Mouse (Mus musculus) left cerebral cortex, postnatal 14 days (tissue): Measurements from ENCODE around the gene Gm9195. TPM values are rescaled to one million over a fixed set of nuclear protein-coding genes. Genes with fewer than 3 reads are reported as not detected.

Source experiments
- DNase-seq, 2 experiments: peaks; one replicate each; pipeline ENCODE4 v3.0.0; 2021 to 2022; ENCODE audit warnings: low spot score in 2 of 2, mixed read lengths in 1 of 2
- intact Hi-C: fragments of 180-260 bp; cut with DNase I; formaldehyde crosslinking; loops from one replicate; pipeline ENCODE4 v1.15.1; 2025
- long read RNA-seq, 2 experiments: library from polyadenylated mRNA; stranded (forward); transcript quantifications; one replicate each; pipeline ENCODE4 v2.0.0; 2021
- total RNA-seq, 2 experiments: library from RNA; stranded (reverse); gene quantifications; 2 replicates each; pipeline ENCODE4 v1.2.3; 2021

The Gm9195 gene
- not detected for total RNA-seq
- long read RNA-seq, experiment 1: 0 reads
- long read RNA-seq, experiment 2: 0 reads

- DNase-seq: no peak
- intact Hi-C loops: no loop called here
Measured at GRCm38 (mm10) chr14:72491738-72492137, at the start of gene Gm9195. Gene Gm9195, minus strand, starts transcription at chr14:72491838.

GRCm38 (mm10) chr14:72536392-72537017 is 44.9 kb upstream of the Gm9195 start:
- no peak for DNase-seq
- intact Hi-C loops: no loop called here

GRCm38 (mm10) chr14:72533862-72534261 is 42.2 kb upstream of the Gm9195 start:
- intact Hi-C loops: no loop called here
- no peak for DNase-seq

- intact Hi-C loops: no loop called here
- DNase-seq: peak; percentile 9 to 33
Measured at GRCm38 (mm10) chr14:72532028-72532917, 40.6 kb upstream of the Gm9195 start.

- intact Hi-C loops: no loop called here
- DNase-seq: no peak
Measured at GRCm38 (mm10) chr14:72527126-72527525, 35.5 kb upstream of the Gm9195 start.

GRCm38 (mm10) chr14:72519561-72519960 is 27.9 kb upstream of the Gm9195 start:
- intact Hi-C loops: loop anchor here (5.0 kb wide), 1 partner anchor 1737 kb away; no protein-coding TSS in a partner anchor
- DNase-seq: no peak

- intact Hi-C loops: loop anchor here (5.0 kb wide), 1 partner anchor 1736 kb away; no protein-coding TSS in a partner anchor
Measured at GRCm38 (mm10) chr14:72518786-72519185, 27.1 kb upstream of the Gm9195 start.

GRCm38 (mm10) chr14:72516376-72516775 is 24.7 kb upstream of the Gm9195 start:
- DNase-seq: peak; percentile 59 to 72
- intact Hi-C loops: loop anchor here (5.0 kb wide), 1 partner anchor 1734 kb away; no protein-coding TSS in a partner anchor

More at GRCm38 (mm10) chr14:72518786-72519185, 27.1 kb upstream of the Gm9195 start:
- DNase-seq: no peak

GRCm38 (mm10) chr14:72506723-72507420 is 15.2 kb upstream of the Gm9195 start:
- no peak for DNase-seq
- intact Hi-C loops: no loop called here

GRCm38 (mm10) chr14:72506018-72506722 is 14.5 kb upstream of the Gm9195 start:
- intact Hi-C loops: no loop called here
- no peak for DNase-seq

- no peak for DNase-seq
- intact Hi-C loops: no loop called here
Measured at GRCm38 (mm10) chr14:72504985-72505384, 13.3 kb upstream of the Gm9195 start.

GRCm38 (mm10) chr14:72503241-72503640 is 11.6 kb upstream of the Gm9195 start:
- DNase-seq: no peak

GRCm38 (mm10) chr14:72493775-72494174 is 2.1 kb upstream of the Gm9195 start:
- DNase-seq: no peak
- intact Hi-C loops: no loop called here

More at GRCm38 (mm10) chr14:72503241-72503640, 11.6 kb upstream of the Gm9195 start:
- intact Hi-C loops: no loop called here

GRCm38 (mm10) chr14:72490367-72490766 is 1.3 kb downstream of the Gm9195 start:
- DNase-seq: peak; percentile 12 to 41
- intact Hi-C loops: no loop called here

- intact Hi-C loops: no loop called here
Measured at GRCm38 (mm10) chr14:72474501-72474900, 17.1 kb downstream of the Gm9195 start.

GRCm38 (mm10) chr14:72468429-72468828 is 23.2 kb downstream of the Gm9195 start:
- DNase-seq: no peak
- intact Hi-C loops: no loop called here

More at GRCm38 (mm10) chr14:72474501-72474900, 17.1 kb downstream of the Gm9195 start:
- DNase-seq: no peak

- intact Hi-C loops: no loop called here
- DNase-seq: no peak
Measured at GRCm38 (mm10) chr14:72466384-72466783, 25.3 kb downstream of the Gm9195 start.

- DNase-seq: no peak
- intact Hi-C loops: no loop called here
Measured at GRCm38 (mm10) chr14:72461591-72461990, 30.0 kb downstream of the Gm9195 start.

GRCm38 (mm10) chr14:72460291-72460690 is 31.3 kb downstream of the Gm9195 start:
- intact Hi-C loops: no loop called here
- DNase-seq: no peak
